Mouse (Mus musculus) G1E (cell line): ENCODE measurements at regions not wholly inside any gene's neighbourhood (a gene's known extent, or its start where the extent isn't known, plus 50 kb on each side); places are given as distances from the start of the nearest gene placed in this dataset.
A peak's percentile ranks its signal among the peaks of the same experiment; 100 is the strongest.

Experiments
- ATAC-seq: 2 replicates; pipeline ENCODE4 v1.8.0; 2016; ENCODE audit warnings: mild to moderate bottlenecking; ENCODE audit not compliant: insufficient number of reproducible peaks, poor library complexity, low FRiP score, severe bottlenecking; ENCODE audit errors: extremely low read depth
- DNase-seq: peaks from one replicate; pipeline ENCODE4 v3.0.0; 2012; ENCODE audit warnings: low spot score
- H3K27me3 ChIP-seq: 2 replicates; pipeline ENCODE4 v1.6.1; 2012; ENCODE audit warnings: mild to moderate bottlenecking, low read length, inconsistent platforms; ENCODE audit not compliant: insufficient read depth
- H3K36me3 ChIP-seq: replicated peaks from 2 replicates; pipeline ENCODE3; 2012; ENCODE audit warnings: mild to moderate bottlenecking, inconsistent platforms
- H3K4me1 ChIP-seq: 2 replicates; pipeline ENCODE4 v1.6.1; 2012; ENCODE audit warnings: low read depth, low read length, inconsistent platforms, mixed read lengths; ENCODE audit not compliant: insufficient read depth
- H3K4me3 ChIP-seq: 2 replicates; pipeline ENCODE4 v1.5.1; 2012; ENCODE audit warnings: low read depth, mild to moderate bottlenecking, inconsistent platforms, low read length, moderate library complexity, mixed read lengths
- H3K9me3 ChIP-seq: replicated peaks from 2 replicates; pipeline ENCODE4 v1.6.1; 2012; ENCODE audit warnings: inconsistent platforms
- CTCF ChIP-seq: IDR thresholded peaks from 2 replicates; pipeline ENCODE4 v1.5.1; 2012; ENCODE audit warnings: low read depth, low read length, inconsistent platforms, mixed read lengths
- GATA1 ChIP-seq: IDR thresholded peaks from 2 replicates; pipeline ENCODE4 v1.6.1; 2012; ENCODE audit warnings: borderline replicate concordance, low read length, inconsistent platforms, mixed read lengths
- GATA2 ChIP-seq: IDR thresholded peaks from 2 replicates; pipeline ENCODE4 v1.6.1; 2012; ENCODE audit warnings: low read depth, low read length, inconsistent platforms, borderline replicate concordance
- POLR2AphosphoS5 ChIP-seq: IDR thresholded peaks from 2 replicates; pipeline ENCODE4 v1.6.1; 2012; ENCODE audit warnings: low read depth, low read length, inconsistent platforms; ENCODE audit not compliant: insufficient replicate concordance
- TAL1 ChIP-seq: conservative IDR thresholded peaks from 2 replicates; pipeline ENCODE4 v1.6.1; 2012; ENCODE audit warnings: low read depth, low read length, inconsistent platforms, mixed read lengths

- TF ChIP-seq TAL1 (no peak), GATA2 (no peak), POLR2AphosphoS5 (no peak), CTCF (no peak), GATA1 (no peak)
- H3K4me3 ChIP-seq, result no peak overlapping the region
- peaks cover 50% of the 10 kb centered on the region for H3K9me3 ChIP-seq
- DNase-seq (no peak), ATAC-seq (no peak)
- no peaks in the 10 kb centered on the region for H3K27me3 ChIP-seq
- H3K36me3 ChIP-seq, result no peaks in the 10 kb centered on the region
- H3K4me1 ChIP-seq, result no peaks in the 10 kb centered on the region
Measured at GRCm38 (mm10) chr10:126565326-126565725, 335.8 kb downstream of the Atp23 start.

GRCm38 (mm10) chr10:126555080-126555479 is 346.1 kb downstream of the Atp23 start:
- no peaks in the 10 kb centered on the region for H3K36me3 ChIP-seq
- H3K27me3 ChIP-seq, result no peaks in the 10 kb centered on the region
- peaks cover 55% of the 10 kb centered on the region for H3K9me3 ChIP-seq
- ATAC-seq (no peak), DNase-seq (no peak)
- H3K4me3 ChIP-seq, result no peak overlapping the region
- no peaks in the 10 kb centered on the region for H3K4me1 ChIP-seq
- TF ChIP-seq CTCF, result no peak

GRCm38 (mm10) chr10:126531950-126532349 is 369.2 kb downstream of the Atp23 start:
- Histone ChIP-seq H3K4me1 (no peaks in the 10 kb centered on the region), H3K27me3 (no peaks in the 10 kb centered on the region), H3K36me3 (no peaks in the 10 kb centered on the region), H3K4me3 (no peak overlapping the region), H3K9me3 (peaks cover 35% of the 10 kb centered on the region)
- TF ChIP-seq TAL1, result no peak
- no peak for TF ChIP-seq GATA1
- TF ChIP-seq CTCF, result no peak
- no peak for TF ChIP-seq GATA2
- TF ChIP-seq POLR2AphosphoS5, result no peak
- no peak for DNase-seq
- ATAC-seq, result no peak

- H3K4me3 ChIP-seq, result no peak overlapping the region
- ATAC-seq, result no peak
- no peaks in the 10 kb centered on the region for H3K4me1 ChIP-seq
- H3K36me3 ChIP-seq, result no peaks in the 10 kb centered on the region
- no peaks in the 10 kb centered on the region for H3K27me3 ChIP-seq
- peaks cover 35% of the 10 kb centered on the region for H3K9me3 ChIP-seq
- DNase-seq, result no peak
- TF ChIP-seq GATA2 (no peak), TAL1 (no peak), POLR2AphosphoS5 (no peak), GATA1 (no peak), CTCF (0 out of 2 replicates have a peak, but pooled peaks have one; percentile 4)
Measured at GRCm38 (mm10) chr10:126531368-126531767, 369.8 kb downstream of the Atp23 start.

GRCm38 (mm10) chr10:126528801-126529200 is 372.4 kb downstream of the Atp23 start:
- Histone ChIP-seq H3K27me3 (no peaks in the 10 kb centered on the region), H3K9me3 (peaks cover 50% of the 10 kb centered on the region), H3K4me3 (no peak overlapping the region), H3K36me3 (no peaks in the 10 kb centered on the region), H3K4me1 (no peaks in the 10 kb centered on the region)
- ATAC-seq (no peak), DNase-seq (no peak)
- TF ChIP-seq GATA1 (no peak), CTCF (no peak), TAL1 (no peak), GATA2 (no peak), POLR2AphosphoS5 (no peak)

GRCm38 (mm10) chr10:126526186-126526585 is 375.0 kb downstream of the Atp23 start:
- TF ChIP-seq POLR2AphosphoS5 (no peak), CTCF (no peak), GATA2 (no peak), GATA1 (no peak), TAL1 (no peak)
- DNase-seq (no peak), ATAC-seq (no peak)
- no peaks in the 10 kb centered on the region for H3K4me1 ChIP-seq
- no peaks in the 10 kb centered on the region for H3K27me3 ChIP-seq
- peaks cover 51% of the 10 kb centered on the region for H3K9me3 ChIP-seq
- no peaks in the 10 kb centered on the region for H3K36me3 ChIP-seq
- no peak overlapping the region for H3K4me3 ChIP-seq
